Mouse (Mus musculus): Measurements from ENCODE around the gene Bcl3. TPM values are rescaled to one million over a fixed set of nuclear protein-coding genes. Genes with fewer than 3 reads are reported as not detected.
"Not testable (repeated sequence)": the region's sequence is repeated elsewhere in the genome, so short reads cannot be mapped to it uniquely, and the experiment has no call there.

The Bcl3 gene
- polyA plus RNA-seq, 1 experiment from 2014 or later: 2.2 TPM

DNA sequence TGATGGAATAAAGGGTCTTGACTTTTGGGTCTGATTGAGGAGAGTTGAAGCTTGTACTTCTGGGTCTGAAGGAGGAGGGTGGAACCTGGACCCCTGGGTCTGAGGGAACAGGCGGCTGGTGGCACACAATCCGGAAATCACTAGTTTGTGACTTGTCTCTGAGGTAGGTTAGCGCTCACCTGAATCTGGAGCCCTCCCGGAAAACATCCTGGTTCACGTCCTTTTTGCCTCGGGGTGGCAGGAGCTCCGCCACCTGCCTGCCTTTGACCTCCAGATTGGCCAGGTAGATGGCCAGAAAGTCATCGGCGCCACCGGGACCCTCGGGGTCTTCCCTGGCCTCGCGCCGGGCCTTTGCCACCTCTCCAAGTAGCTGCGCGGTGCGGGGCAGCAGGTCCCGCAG, 26.3 kb downstream of the Bcl3 start:
- Histone ChIP-seq H3K4me2 (replicated peaks) (peak overlapping the region; percentile 39), H3K4me1 (no peaks in the 10 kb centered on the region)
- WGBS: 9% methylated on average over 18 of the region's 18 CpGs

DNA sequence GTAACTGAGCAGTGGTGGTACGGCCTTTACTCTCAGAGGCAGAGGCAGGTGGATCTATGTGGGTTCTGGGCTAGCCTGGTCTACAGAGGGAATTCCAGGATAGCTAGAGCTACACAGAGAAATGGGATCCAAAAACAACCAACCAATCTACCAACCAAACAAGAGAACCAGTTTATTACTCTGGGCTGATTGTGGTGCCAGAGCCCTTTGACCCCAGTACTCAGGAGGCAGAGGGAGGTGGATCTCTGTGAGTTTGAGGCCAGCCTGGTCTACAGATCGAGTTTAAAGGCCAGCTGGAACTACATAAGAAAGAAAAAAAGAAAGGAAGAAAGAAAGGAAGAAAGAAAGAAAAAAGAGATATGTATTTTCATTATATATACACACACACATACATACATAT, 27.3 kb downstream of the Bcl3 start:
- 83% methylated on average over 2 of the region's 2 CpGs for WGBS
- no peaks in the 10 kb centered on the region for H3K4me1 ChIP-seq
- peaks cover 33% of the 10 kb centered on the region for H3K27me3 ChIP-seq
- ATAC-seq (ENCODE audit: insufficient number of reproducible peaks, insufficient read depth, low FRiP score, low TSS enrichment): no peak
- H3K9me3 ChIP-seq: no peaks in the 10 kb centered on the region
- H3K4me2 ChIP-seq (replicated peaks): no peak overlapping the region
- no peak overlapping the region for H3K9ac ChIP-seq
- H3K4me3 ChIP-seq: no peak overlapping the region
- no peaks in the 10 kb centered on the region for H3K36me3 ChIP-seq
- H3K27ac ChIP-seq: no peak overlapping the region

More for the DNA sequence above, 26.3 kb downstream of the Bcl3 start:
- no peak overlapping the region for H3K9ac ChIP-seq
- no peaks in the 10 kb centered on the region for H3K9me3 ChIP-seq
- ATAC-seq (ENCODE audit: insufficient number of reproducible peaks, insufficient read depth, low FRiP score, low TSS enrichment): no peak
- peaks cover 27% of the 10 kb centered on the region for H3K27me3 ChIP-seq
- H3K36me3 ChIP-seq: no peaks in the 10 kb centered on the region
- H3K27ac ChIP-seq: 0 out of 2 replicates have a peak overlapping the region, but pooled peaks have one; percentile 2
- H3K4me3 ChIP-seq: peak overlapping the region; percentile 20; the same call in 1 of the 2 replicates

DNA sequence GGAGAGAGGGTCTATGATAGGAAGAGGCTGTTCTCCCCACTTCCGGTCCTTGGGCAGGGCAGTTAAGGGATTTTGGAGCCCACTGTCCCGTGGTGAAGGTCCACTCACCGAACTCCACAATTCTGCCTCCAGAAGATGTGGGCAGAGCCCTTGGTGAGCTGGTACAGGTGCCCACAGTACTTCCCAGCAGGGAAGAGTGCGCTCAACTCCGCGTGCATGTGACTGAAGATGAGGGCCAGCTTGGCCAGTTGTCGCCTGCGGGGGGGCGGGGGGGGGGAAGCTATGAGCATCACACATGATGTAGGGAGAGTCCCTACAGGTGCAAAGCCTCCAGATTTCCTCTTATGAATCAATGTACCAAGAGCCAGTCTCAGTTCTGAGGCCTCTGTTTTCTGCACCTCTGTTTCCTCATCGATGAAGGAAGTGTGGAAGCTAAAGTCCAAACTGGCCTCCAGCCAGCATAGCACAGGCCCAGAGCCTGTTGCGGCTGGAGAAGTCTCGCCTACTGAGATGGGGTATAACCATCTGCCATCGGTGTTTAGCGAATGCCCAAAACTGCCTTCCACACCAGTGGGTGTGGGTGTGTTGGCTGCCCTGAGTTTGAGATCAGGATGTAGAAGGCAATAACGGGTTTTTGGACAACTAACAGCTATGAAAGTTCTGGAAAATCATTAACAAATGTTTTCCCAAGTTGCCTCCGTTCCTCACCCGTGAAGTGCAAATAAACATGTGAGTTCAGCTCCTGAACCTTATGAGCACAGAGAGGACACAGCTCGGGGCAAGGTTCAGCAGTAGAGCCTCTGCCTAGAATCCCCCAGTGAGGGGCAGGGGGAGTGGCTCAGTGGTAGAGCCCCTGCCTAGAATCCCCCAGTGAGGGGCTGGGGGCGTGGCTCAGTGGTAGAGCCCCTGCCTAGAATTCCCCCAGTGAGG, 29.6 kb downstream of the Bcl3 start:
- Histone ChIP-seq H3K4me3 (no peak overlapping the region), H3K4me2 (replicated peaks) (no peak overlapping the region), H3K9me3 (no peaks in the 10 kb centered on the region), H3K36me3 (no peaks in the 10 kb centered on the region), H3K9ac (no peak overlapping the region), H3K4me1 (0 out of 2 replicates have a peak, but pooled peaks cover 3% of the 10 kb centered on the region), H3K27me3 (peaks cover 34% of the 10 kb centered on the region), H3K27ac (no peak overlapping the region)
- no peak for ATAC-seq (ENCODE audit: insufficient number of reproducible peaks, insufficient read depth, low FRiP score, low TSS enrichment)
- 87% methylated on average over 19 of the region's 19 CpGs for WGBS

DNA sequence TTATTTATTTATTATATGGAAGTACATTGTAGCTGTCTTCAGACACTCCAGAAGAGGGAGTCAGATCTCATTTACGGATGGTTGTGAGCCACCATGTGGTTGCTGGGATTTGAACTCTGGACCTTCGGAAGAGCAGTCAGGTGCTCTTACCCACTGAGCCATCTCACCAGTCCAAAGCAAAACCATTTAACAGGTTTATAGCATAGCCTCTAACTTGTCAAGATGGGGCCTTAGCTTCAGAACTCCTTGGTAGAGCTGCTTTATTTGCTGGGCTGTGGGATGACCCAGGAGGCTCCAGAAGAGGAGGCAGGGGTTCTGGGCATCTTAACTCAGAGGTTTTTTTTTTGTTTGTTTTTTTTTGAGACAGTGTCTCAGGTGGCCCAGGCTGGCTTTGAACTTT, 31.1 kb downstream of the Bcl3 start:
- peaks cover 23% of the 10 kb centered on the region for H3K27me3 ChIP-seq
- not testable (repeated sequence) for H3K4me1 ChIP-seq; H3K36me3 ChIP-seq; H3K4me2 ChIP-seq (replicated peaks); H3K27ac ChIP-seq; H3K9me3 ChIP-seq; ATAC-seq (ENCODE audit: insufficient number of reproducible peaks, insufficient read depth, low FRiP score, low TSS enrichment); H3K4me3 ChIP-seq; H3K9ac ChIP-seq
- WGBS: 82% methylated on average over 2 of the region's 2 CpGs

DNA sequence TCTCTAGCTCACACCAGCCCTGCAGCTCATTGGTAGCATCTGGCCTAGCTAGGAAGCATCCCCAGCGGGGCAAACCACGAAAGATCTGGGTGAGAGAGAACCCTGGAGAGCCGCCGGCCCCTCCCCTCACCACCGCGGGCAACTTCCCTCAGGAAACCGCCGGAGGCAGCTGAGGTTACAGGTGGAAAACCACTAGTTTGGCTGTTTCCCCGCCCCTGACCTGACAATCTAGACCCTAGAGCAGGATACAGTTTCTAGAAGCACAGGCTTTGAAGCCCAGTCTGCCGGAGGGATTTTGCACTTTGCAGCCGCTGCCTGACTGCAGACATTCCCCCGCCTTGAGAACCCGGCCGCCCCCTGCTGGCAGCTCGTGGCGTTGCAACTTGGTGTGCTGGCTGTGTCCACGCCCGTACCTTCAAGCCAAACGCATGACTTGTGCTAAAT, 32.6 kb downstream of the Bcl3 start:
- Histone ChIP-seq H3K9ac (no peak overlapping the region), H3K36me3 (no peaks in the 10 kb centered on the region), H3K27ac (no peak overlapping the region), H3K27me3 (peaks cover 9% of the 10 kb centered on the region), H3K9me3 (0 out of 2 replicates have a peak, but pooled peaks cover 3% of the 10 kb centered on the region), H3K4me1 (0 out of 2 replicates have a peak, but pooled peaks cover 6% of the 10 kb centered on the region), H3K4me2 (replicated peaks) (peak overlapping the region; percentile 59), H3K4me3 (peak overlapping the region; percentile 27)
- under 1% methylated on average over 19 of the region's 19 CpGs for WGBS
- no peak for ATAC-seq (ENCODE audit: insufficient number of reproducible peaks, insufficient read depth, low FRiP score, low TSS enrichment)

DNA sequence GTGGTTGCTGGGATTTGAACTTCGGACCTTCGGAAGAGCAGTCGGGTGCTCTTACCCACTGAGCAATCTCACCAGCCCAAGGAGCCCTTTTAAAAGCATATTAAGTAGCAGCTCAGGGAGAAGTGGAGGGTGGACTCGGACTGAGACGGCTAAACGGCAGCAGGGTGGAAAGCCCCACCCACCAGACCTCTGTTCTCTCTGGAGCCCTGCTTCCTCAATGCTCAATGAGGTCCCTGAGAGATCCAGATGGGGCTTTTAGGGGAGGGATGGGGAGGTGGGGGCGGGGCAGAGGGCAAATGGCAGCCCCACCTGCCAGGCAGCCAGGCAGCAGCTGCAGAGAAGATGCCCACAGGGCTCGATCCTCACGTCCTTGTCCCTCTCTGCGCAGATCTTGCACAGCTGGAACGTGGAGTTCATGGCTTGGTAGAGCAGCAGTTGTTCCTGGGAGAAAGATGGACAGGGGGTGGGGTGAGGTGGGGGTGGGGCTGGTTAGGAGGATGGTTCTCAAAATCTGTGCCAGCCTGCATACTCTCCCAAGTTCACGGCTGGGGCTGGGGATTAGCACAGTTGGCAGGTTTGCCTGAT, 36.6 kb downstream of the Bcl3 start:
- ATAC-seq (ENCODE audit: insufficient number of reproducible peaks, insufficient read depth, low FRiP score, low TSS enrichment): no peak
- Histone ChIP-seq H3K9ac (no peak overlapping the region), H3K27me3 (peaks cover 6% of the 10 kb centered on the region; the same call in 1 of the 2 replicates), H3K27ac (no peak overlapping the region), H3K36me3 (no peaks in the 10 kb centered on the region), H3K4me2 (replicated peaks) (no peak overlapping the region), H3K4me1 (0 out of 2 replicates have a peak, but pooled peaks cover 6% of the 10 kb centered on the region), H3K4me3 (no peak overlapping the region), H3K9me3 (0 out of 2 replicates have a peak, but pooled peaks cover 6% of the 10 kb centered on the region)
- WGBS: 46% methylated on average over 12 of the region's 12 CpGs

DNA sequence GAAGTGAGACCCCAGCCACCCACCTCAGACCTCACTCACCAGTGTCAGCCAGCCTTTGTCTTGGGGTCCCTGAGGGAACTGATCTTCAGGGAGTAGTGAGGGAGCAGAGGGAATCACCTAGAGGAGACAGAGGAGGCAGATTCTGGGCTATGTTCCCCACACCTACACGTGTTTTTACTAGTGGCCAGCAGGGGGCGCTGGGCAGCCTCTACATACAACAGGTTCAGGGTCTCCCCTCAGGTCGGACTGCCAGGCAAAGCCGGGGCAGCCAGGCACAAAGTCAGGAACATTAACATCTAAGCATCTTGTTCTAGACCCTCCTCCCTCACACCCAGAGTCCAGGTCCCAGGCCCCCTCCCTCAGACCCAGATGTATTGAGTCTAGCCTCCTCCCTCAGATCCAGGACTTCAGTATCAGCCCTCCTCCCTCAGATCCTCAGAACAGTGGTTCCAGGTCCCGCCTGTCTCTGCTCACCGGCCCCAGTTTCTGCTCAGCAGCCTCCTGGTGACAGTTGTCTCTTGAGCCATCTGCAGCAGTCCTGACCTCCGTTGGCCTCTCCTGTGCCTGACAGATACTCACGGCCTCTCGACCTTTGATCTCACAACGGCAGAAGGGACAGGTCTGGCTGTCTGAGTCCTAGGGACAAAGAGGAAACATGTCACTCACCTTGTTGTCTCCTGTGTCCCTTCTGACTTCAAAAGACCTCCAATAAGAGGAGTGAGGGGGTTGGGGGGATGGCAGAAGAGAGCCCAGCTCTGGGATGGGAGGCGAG, 37.6 kb downstream of the Bcl3 start:
- 0 out of 2 replicates have a peak, but pooled peaks cover 6% of the 10 kb centered on the region for H3K4me1 ChIP-seq
- H3K36me3 ChIP-seq: no peaks in the 10 kb centered on the region
- 33% methylated on average over 11 of the region's 11 CpGs for WGBS
- ATAC-seq (ENCODE audit: insufficient number of reproducible peaks, insufficient read depth, low FRiP score, low TSS enrichment): no peak
- no peak overlapping the region for H3K27ac ChIP-seq
- H3K9me3 ChIP-seq: 0 out of 2 replicates have a peak, but pooled peaks cover 6% of the 10 kb centered on the region
- no peak overlapping the region for H3K4me3 ChIP-seq
- H3K4me2 ChIP-seq (replicated peaks): no peak overlapping the region
- H3K27me3 ChIP-seq: no peaks in the 10 kb centered on the region
- no peak overlapping the region for H3K9ac ChIP-seq

DNA sequence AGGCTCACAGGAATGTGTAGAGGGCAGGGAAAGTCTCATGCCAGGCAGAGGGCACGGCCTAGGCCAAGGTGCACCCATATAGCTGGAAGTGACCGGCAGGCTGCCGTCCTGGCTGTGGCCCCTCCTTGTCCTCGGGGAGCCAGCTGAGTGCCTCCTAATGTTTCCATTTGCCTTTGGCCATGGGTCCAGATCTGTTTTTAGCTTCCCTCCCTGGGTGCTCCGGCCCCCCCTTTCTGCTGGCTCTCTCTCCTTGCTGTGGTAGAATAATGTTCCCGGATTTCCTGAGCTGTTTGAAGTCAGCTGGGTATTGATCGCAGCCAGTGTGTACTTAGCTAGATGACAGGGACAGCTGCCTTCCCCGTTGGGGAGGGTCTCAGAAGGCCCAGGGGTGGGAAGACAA, 38.9 kb downstream of the Bcl3 start:
- Histone ChIP-seq H3K4me1 (0 out of 2 replicates have a peak, but pooled peaks cover 2% of the 10 kb centered on the region), H3K9me3 (peaks cover 6% of the 10 kb centered on the region; the same call in 1 of the 2 replicates), H3K9ac (no peak overlapping the region), H3K4me2 (replicated peaks) (no peak overlapping the region), H3K27ac (no peak overlapping the region), H3K4me3 (no peak overlapping the region), H3K27me3 (no peaks in the 10 kb centered on the region), H3K36me3 (no peaks in the 10 kb centered on the region)
- ATAC-seq (ENCODE audit: insufficient number of reproducible peaks, insufficient read depth, low FRiP score, low TSS enrichment): no peak
- 76% methylated on average over 8 of the region's 8 CpGs for WGBS

DNA sequence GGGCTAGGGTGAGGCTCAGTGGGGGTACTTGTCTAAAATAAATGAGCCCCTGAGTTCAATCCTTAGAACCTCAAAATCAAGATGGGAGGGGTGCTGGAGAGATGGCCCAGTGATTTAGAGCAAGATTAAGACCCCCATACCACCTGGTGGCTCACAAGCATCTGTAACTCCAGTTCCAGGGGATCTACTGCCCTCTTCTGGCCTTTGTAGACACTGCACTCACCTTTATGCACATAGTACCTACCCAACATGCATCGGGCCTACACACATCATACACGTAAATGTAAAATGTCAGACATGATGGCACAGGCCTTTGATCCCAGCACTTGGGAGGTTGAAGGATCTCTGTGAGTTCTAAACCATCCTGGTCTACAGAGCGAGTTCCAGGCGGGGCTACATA, 39.9 kb downstream of the Bcl3 start:
- Histone ChIP-seq H3K4me2 (replicated peaks) (no peak overlapping the region), H3K36me3 (no peaks in the 10 kb centered on the region), H3K4me1 (0 out of 2 replicates have a peak, but pooled peaks cover 2% of the 10 kb centered on the region), H3K9me3 (peaks cover 6% of the 10 kb centered on the region; the same call in 1 of the 2 replicates), H3K27me3 (no peaks in the 10 kb centered on the region), H3K4me3 (no peak overlapping the region), H3K9ac (no peak overlapping the region), H3K27ac (no peak overlapping the region)
- no peak for ATAC-seq (ENCODE audit: insufficient number of reproducible peaks, insufficient read depth, low FRiP score, low TSS enrichment)
- WGBS: 85% methylated on average over 4 of the region's 4 CpGs

DNA sequence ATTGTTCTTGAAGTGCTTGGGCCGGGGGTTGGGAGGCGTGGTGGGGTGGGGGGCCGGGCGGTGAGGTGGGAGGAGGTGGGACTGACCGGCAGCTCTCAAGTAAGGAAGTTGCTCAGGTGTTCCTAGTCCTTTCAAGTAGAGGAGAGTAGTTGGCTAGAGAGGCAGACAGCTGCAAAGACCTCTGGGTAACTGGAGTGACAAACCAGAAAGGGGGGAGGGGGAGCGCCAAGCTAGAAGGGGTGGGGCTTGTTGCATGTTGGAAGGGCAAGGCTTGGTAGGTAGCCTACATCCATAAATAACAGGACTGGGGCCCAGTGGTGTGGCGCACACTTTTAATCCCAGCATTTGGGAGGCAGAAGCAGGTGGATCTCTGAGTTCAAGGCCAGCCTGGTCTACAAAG, 40.8 kb downstream of the Bcl3 start:
- Histone ChIP-seq H3K27me3 (no peaks in the 10 kb centered on the region), H3K4me1 (0 out of 2 replicates have a peak, but pooled peaks cover 2% of the 10 kb centered on the region), H3K4me3 (no peak overlapping the region), H3K4me2 (replicated peaks) (no peak overlapping the region), H3K27ac (no peak overlapping the region), H3K9me3 (peaks cover 6% of the 10 kb centered on the region; the same call in 1 of the 2 replicates), H3K9ac (no peak overlapping the region), H3K36me3 (no peaks in the 10 kb centered on the region)
- WGBS: 90% methylated on average over 7 of the region's 7 CpGs
- ATAC-seq (ENCODE audit: insufficient number of reproducible peaks, insufficient read depth, low FRiP score, low TSS enrichment): no peak

DNA sequence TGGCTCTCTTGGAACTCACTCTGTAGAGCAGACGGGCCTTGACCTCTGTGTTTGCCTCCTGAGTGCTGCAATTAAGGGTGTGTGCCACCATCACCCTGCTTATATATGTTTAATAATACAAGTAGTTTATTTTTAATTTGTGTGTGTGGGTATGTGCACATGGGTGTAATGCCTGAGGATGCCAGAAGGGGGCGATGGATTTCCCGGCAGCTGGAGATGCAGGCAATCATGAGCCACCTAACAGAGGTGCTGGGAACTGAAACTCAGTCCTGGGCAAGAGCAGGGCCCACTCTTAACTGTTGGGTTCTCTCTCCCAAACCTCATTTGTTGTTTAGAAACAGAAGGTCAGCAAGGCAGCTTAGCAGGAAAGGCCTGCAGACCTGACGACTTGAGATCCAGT, 42.7 kb downstream of the Bcl3 start:
- Histone ChIP-seq H3K4me1 (no peaks in the 10 kb centered on the region), H3K36me3 (no peaks in the 10 kb centered on the region), H3K27me3 (no peaks in the 10 kb centered on the region), H3K27ac (no peak overlapping the region), H3K4me3 (no peak overlapping the region), H3K9me3 (peaks cover 3% of the 10 kb centered on the region; the same call in 1 of the 2 replicates), H3K4me2 (replicated peaks) (no peak overlapping the region), H3K9ac (no peak overlapping the region)
- WGBS: 78% methylated on average over 4 of the region's 4 CpGs
- ATAC-seq (ENCODE audit: insufficient number of reproducible peaks, insufficient read depth, low FRiP score, low TSS enrichment): no peak

Measured in embryonic facial prominence, embryonic 12.5 days (tissue).